Mouse (Mus musculus) gastrocnemius, postnatal 25 days (tissue): ENCODE measurements around the gene Gpr82. TPM values are rescaled to one million over a fixed set of nuclear protein-coding genes. Genes with fewer than 3 reads are reported as not detected.

Experiments used
- DNase-seq: peaks from one replicate; pipeline ENCODE4 v3.0.0; 2022
- microRNA-seq, 2 experiments: library from miRNA; unstranded; fragments of <30 nt; microRNA quantifications; one replicate each; pipeline ENCODE4 v1.2.0; 2021; ENCODE audit warnings: borderline replicate concordance in 2 of 2
- total RNA-seq, 2 experiments: library from RNA; stranded (reverse); gene quantifications; 1 replicate in 1 of 2; 2 replicates in 1 of 2; pipeline ENCODE4 v1.2.3; 2021

Gpr82 gene
- total RNA-seq, 2 experiments from 2014 or later, result not detected

GRCm38 (mm10) chrX:13700681-13701080 is 39.5 kb downstream of the Gpr82 start:
- DNase-seq, result no peak

- DNase-seq, result no peak
Observed at GRCm38 (mm10) chrX:13705051-13705450, 43.9 kb downstream of the Gpr82 start.

- peak; percentile 9 for DNase-seq
Observed at GRCm38 (mm10) chrX:13710174-13710573, 49.0 kb downstream of the Gpr82 start.

Small RNAs within 50 kb of the gene (microRNA-seq; reads per million reads assigned to microRNA genes)
- 0 reads per million in 2 experiments for gene Gm25246

Other genes with a start within 250 kb of the Gpr82 start
- under 1 TPM in 1 of 2 experiments, not detected in 1; 0.05 TPM for gene Nyx, start 195.3 kb upstream of the Gpr82 start, total RNA-seq
- gene Gpr34, start 29.3 kb upstream of the Gpr82 start, total RNA-seq, result under 1 TPM; 0.46 to 0.92 TPM
- 10 to 100 TPM in 1 of 2 experiments, 1 to 10 TPM in 1; 9.0 to 15.0 TPM for gene Cask, start 190.0 kb downstream of the Gpr82 start, total RNA-seq